Mouse (Mus musculus) megakaryocyte, embryonic 14.5 days (primary cell): ENCODE results near the gene Fmo5.

ENCODE experiments used
- FLI1 ChIP-seq: IDR thresholded peaks from 2 replicates; pipeline ENCODE4 v1.6.1; 2012; ENCODE audit warnings: low read length, inconsistent platforms, mixed read lengths
- GATA1 ChIP-seq: IDR thresholded peaks from 3 replicates; pipeline ENCODE4 v1.6.1; 2012; ENCODE audit warnings: mixed read lengths, low read length, inconsistent platforms, borderline replicate concordance

DNA sequence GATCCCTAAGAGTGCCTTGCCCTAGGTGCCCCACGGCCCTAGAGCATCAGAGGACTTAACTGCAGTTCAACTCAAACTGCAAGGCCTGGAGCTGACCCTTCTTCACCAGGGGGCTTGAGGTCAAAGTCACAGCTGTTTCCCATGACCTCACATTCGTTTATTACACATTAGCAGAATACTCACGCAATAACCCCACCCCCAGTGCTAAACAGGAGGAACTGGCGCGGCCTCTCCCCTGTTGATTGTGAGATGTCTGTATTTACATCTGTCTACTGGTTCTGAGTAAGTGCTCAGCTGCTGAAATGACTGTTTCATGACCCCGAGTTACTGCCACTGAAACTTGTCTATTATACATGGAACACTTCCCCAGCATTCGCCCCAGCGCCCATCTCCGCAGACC lies 40.9 kb upstream of the Fmo5 start:
- no peak for TF ChIP-seq GATA1
- TF ChIP-seq FLI1: no peak
